Mouse (Mus musculus): ENCODE measurements around the gene Kctd2. TPM values are rescaled to one million over a fixed set of nuclear protein-coding genes. Genes with fewer than 3 reads are reported as not detected.

Gene Kctd2
- total and polyA plus RNA-seq, 3 experiments = 6.8 to 14.0 (median 13.7) TPM

DNA sequence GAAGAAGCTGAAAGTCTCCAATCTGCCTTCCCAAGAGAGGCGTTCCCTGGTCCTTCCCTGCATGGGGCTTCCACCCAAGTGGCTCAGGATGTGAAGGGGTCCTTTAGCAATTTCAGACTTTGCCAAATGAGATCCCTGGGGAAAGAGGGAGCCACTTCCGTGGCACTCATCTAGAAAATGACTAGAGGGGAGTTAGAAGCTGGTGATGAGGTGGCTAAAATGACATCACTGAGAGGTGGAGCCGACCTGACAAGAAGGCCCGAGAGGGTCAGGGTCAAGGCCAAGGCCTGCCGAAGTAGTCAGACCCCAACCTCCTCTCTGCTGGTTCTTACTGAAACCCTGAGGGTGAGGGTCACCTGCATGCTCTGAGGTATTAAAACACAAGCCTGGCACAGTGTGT is 37.0 kb upstream of the Kctd2 start:
- Histone ChIP-seq H3K4me2 (ENCODE audit: insufficient read depth, low read depth, poor library complexity, severe bottlenecking) (no peak overlapping the region), H3K27ac (ENCODE audit: insufficient read depth, low read depth) (no peak overlapping the region), H3K27me3 (replicated peaks) (peaks cover 66% of the 10 kb centered on the region), H3K4me1 (ENCODE audit: control insufficient read depth in 1 of 2, insufficient read depth in 2 of 2) (no peaks in the 10 kb centered on the region), H3K36me3 (replicated peaks in 1 of 2; ENCODE audit: control insufficient read depth in 1 of 2, insufficient read depth in 1 of 2, low read length in 1 of 2) (no peaks in the 10 kb centered on the region), H3K9ac (ENCODE audit: insufficient read depth, low read depth) (no peak overlapping the region), H3K4me3 (replicated peaks in 1 of 3; ENCODE audit: low read depth in 2 of 3, low read length in 2 of 3, poor library complexity in 1 of 3) (no peak overlapping the region), H3K9me3 (replicated peaks; ENCODE audit: low read length) (peaks cover 18% of the 10 kb centered on the region), H3K79me2 (replicated peaks; ENCODE audit: control insufficient read depth, extremely low read depth, insufficient read depth, poor library complexity, severe bottlenecking) (no peaks in the 10 kb centered on the region)
- dilution Hi-C loops (cut with MboI; ENCODE audit: extremely low pct_ligation_motif_present, extremely low pct_unique_long_range_greater_than_20kb, low sequenced_read_pairs) = no loop called here
- DNase-seq (ENCODE audit: extremely low read depth) = no peak
- in situ Hi-C loops (cut with MboI; ENCODE audit: low pct_ligation_motif_present, low pct_unique_long_range_greater_than_20kb, low sequenced_read_pairs) = no loop called here
- TF ChIP-seq NELFE (IDR thresholded peaks at IDR 0.05; ENCODE audit: low read depth, low read length) = no peak

DNA sequence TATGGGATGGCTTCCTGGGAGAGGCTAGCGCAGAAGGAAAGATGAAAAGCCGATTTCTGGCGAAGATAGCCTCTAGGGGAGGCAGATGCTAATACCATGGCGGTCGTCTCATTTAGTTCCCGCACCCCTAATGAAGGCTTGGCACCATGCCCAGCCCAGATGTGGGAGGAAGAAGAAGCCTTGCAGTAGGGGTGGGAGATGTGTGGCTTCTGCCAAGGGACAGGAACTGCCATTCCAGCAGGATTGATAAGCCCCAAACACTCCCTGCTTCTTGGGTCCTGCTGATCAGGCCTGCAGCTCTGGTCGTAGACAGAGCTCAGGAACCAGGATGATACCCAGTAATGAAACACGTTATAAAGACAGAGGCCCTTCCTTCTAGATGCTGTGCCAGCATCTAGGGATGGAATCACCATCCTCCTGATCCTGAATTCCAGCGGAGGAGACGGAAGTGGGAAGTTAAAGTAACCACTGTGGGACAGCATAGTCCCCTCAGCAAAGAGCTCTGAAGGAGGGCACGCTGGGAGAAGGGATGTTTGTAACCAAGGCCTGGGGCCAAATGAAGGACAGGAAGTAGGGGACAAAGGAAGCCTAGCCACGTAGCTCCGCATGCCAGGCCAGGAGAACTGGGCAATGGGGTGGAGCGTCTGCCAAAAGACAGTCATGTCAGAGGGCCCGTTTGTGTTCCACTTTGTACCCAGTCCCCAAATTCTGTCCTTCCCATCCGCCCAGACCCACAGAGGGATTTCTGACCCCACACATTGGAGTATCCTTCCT is 36.0 kb upstream of the Kctd2 start:
- H3K4me2 ChIP-seq (ENCODE audit: insufficient read depth, low read depth, poor library complexity, severe bottlenecking) = no peak overlapping the region
- TF ChIP-seq KAT2A (IDR thresholded peaks at IDR 0.05; ENCODE audit: insufficient replicate concordance, low read length) (no peak), GABPA (IDR thresholded peaks at IDR 0.05; ENCODE audit: insufficient replicate concordance, low read depth, low read length) (no peak), ZNF384 (IDR thresholded peaks at IDR 0.05; ENCODE audit: low read depth, low read length) (no peak), ELF1 (IDR thresholded peaks at IDR 0.05; ENCODE audit: low read depth, low read length) (no peak), JUN (IDR thresholded peaks at IDR 0.05; ENCODE audit: insufficient read depth, low read depth, low read length) (no peak), UBTF (IDR thresholded peaks at IDR 0.05; ENCODE audit: low read depth, low read length) (no peak), JUND (conservative IDR thresholded peaks at IDR 0.05; ENCODE audit: low read depth, low read length) (no peak), TCF12 (IDR thresholded peaks at IDR 0.05; ENCODE audit: low read depth, low read length) (no peak), MAZ (IDR thresholded peaks at IDR 0.05; ENCODE audit: low read depth, low read length) (no peak), MEF2A (IDR thresholded peaks at IDR 0.05; ENCODE audit: borderline replicate concordance, low read depth, low read length) (no peak), POLR2AphosphoS2 (IDR thresholded peaks at IDR 0.05; ENCODE audit: low read depth, low read length) (no peak), NELFE (IDR thresholded peaks at IDR 0.05; ENCODE audit: low read depth, low read length) (no peak), PAX5 (IDR thresholded peaks at IDR 0.05; ENCODE audit: low read length) (no peak), MAFK (IDR thresholded peaks at IDR 0.05; ENCODE audit: insufficient replicate concordance, low read length) (no peak), E2F4 (IDR thresholded peaks at IDR 0.05; ENCODE audit: insufficient replicate concordance, low read depth, low read length) (no peak), USF1 (IDR thresholded peaks at IDR 0.05; ENCODE audit: low read depth, low read length) (no peak), CHD2 (IDR thresholded peaks at IDR 0.05; ENCODE audit: low read length) (no peak), NRF1 (IDR thresholded peaks at IDR 0.05; ENCODE audit: low read depth, low read length) (no peak), BHLHE40 (IDR thresholded peaks at IDR 0.05; ENCODE audit: low read depth, low read length) (no peak), USF2 (conservative IDR thresholded peaks at IDR 0.05; ENCODE audit: low read depth, low read length) (no peak)
- dilution Hi-C loops (cut with MboI; ENCODE audit: extremely low pct_ligation_motif_present, extremely low pct_unique_long_range_greater_than_20kb, low sequenced_read_pairs) (no loop called here), in situ Hi-C loops (cut with MboI; ENCODE audit: low pct_ligation_motif_present, low pct_unique_long_range_greater_than_20kb, low sequenced_read_pairs) (no loop called here)
- no peak overlapping the region for H3K4me3 ChIP-seq (replicated peaks in 1 of 3; ENCODE audit: low read depth in 2 of 3, low read length in 2 of 3, poor library complexity in 1 of 3)
- no peaks in the 10 kb centered on the region for H3K36me3 ChIP-seq (replicated peaks in 1 of 2; ENCODE audit: control insufficient read depth in 1 of 2, insufficient read depth in 1 of 2, low read length in 1 of 2)
- H3K4me1 ChIP-seq (ENCODE audit: control insufficient read depth in 1 of 2, insufficient read depth in 2 of 2) = no peaks in the 10 kb centered on the region
- peaks cover 9% of the 10 kb centered on the region for H3K9me3 ChIP-seq (replicated peaks; ENCODE audit: low read length)
- DNase-seq (ENCODE audit: extremely low read depth) = no peak
- no peak overlapping the region for H3K27ac ChIP-seq (ENCODE audit: insufficient read depth, low read depth)
- H3K27me3 ChIP-seq (replicated peaks) = peaks cover 65% of the 10 kb centered on the region
- H3K79me2 ChIP-seq (replicated peaks; ENCODE audit: control insufficient read depth, extremely low read depth, insufficient read depth, poor library complexity, severe bottlenecking) = no peaks in the 10 kb centered on the region
- H3K9ac ChIP-seq (ENCODE audit: insufficient read depth, low read depth) = no peak overlapping the region

Measured in CH12.LX (cell line).